In genomic region chr19:32227175-32227574, GRCm38 (mm10) we compare ENCODE assay signal across 22 mouse cellular contexts.
DNase-seq lines count a peak whose midpoint lies in the region; ATAC-seq lines count a peak whose summit lies in the region.
"Had no signal": no experiment of that assay in that cellular context is flagged by ENCODE, and none has a peak within 500 bp of the region (broad histone marks: within the 10 kb centered on the region; RNA-seq: fewer than 3 reads in every experiment).

No protein-coding gene starts in this region.

- peaks cover 8% of the 10 kb centered on the region for H3K36me3 ChIP-seq in kidney, embryonic 16.5 days (ENCODE audit: insufficient read depth, low read length)
- H3K36me3 ChIP-seq in liver, embryonic 15.5 days (replicated peaks), result peaks cover 48% of the 10 kb centered on the region
- H3K36me3 ChIP-seq: forebrain, embryonic 12.5 days had no signal

- no peaks in the 10 kb centered on the region for H3K9me3 ChIP-seq in kidney, embryonic 16.5 days (ENCODE audit: low read length)
- no peaks in the 10 kb centered on the region for H3K9me3 ChIP-seq in liver, embryonic 15.5 days (replicated peaks)
- H3K9me3 ChIP-seq: embryonic facial prominence, embryonic 10.5 days; forebrain, embryonic 12.5 days; G1E; heart, embryonic 12.5 days; hindbrain, embryonic 10.5 days had no signal

- H3K27me3 ChIP-seq in kidney, embryonic 16.5 days (ENCODE audit: insufficient read depth, low read length), result no peaks in the 10 kb centered on the region
- H3K27me3 ChIP-seq in liver, embryonic 15.5 days, result no peaks in the 10 kb centered on the region
- H3K27me3 ChIP-seq: forebrain, embryonic 12.5 days; heart, embryonic 12.5 days had no signal

- 0 out of 2 replicates have a peak, but pooled peaks cover 4% of the 10 kb centered on the region for H3K4me1 ChIP-seq in kidney, embryonic 16.5 days (ENCODE audit: insufficient read depth, low read length)
- H3K4me1 ChIP-seq in liver, embryonic 15.5 days (replicated peaks), result peaks cover 82% of the 10 kb centered on the region
- H3K4me1 ChIP-seq: embryonic facial prominence, embryonic 10.5 days; hindbrain, embryonic 10.5 days had no signal

- DNase-seq in kidney, postnatal 10 days, result peak; percentile 0
- DNase-seq in layer of hippocampus, adult 9-11 months, result no peak
- DNase-seq: adrenal gland, adult 8-10 months; adrenal gland, postnatal 36 days; B cell, adult 2 months; cerebellum, adult 2 months; cerebellum, postnatal 10 days; gastrocnemius, postnatal 14 days had no signal

- no peak overlapping the region for H3K4me2 ChIP-seq in kidney, embryonic 16.5 days (replicated peaks; ENCODE audit: low read depth, low read length)
- peak overlapping the region; percentile 25 for H3K4me2 ChIP-seq in liver, embryonic 15.5 days
- H3K4me2 ChIP-seq: forebrain, embryonic 12.5 days; heart, embryonic 12.5 days; hindbrain, embryonic 14.5 days had no signal

- WGBS in kidney, embryonic 16.5 days, result 88% methylated on average over 2 of the region's 2 CpGs
- 60% methylated on average over 2 of the region's 2 CpGs for WGBS in liver, embryonic 15.5 days (ENCODE audit: insufficient replicate concordance)

- no peak overlapping the region for H3K4me3 ChIP-seq in kidney, embryonic 16.5 days (ENCODE audit: low read length)
- H3K4me3 ChIP-seq in liver, embryonic 15.5 days (replicated peaks), result no peak overlapping the region
- H3K4me3 ChIP-seq: embryonic facial prominence, embryonic 10.5 days; forebrain, embryonic 12.5 days; heart, adult 2 months; heart, embryonic 12.5 days; hindbrain, embryonic 10.5 days had no signal

- H3K9ac ChIP-seq in kidney, embryonic 16.5 days (replicated peaks; ENCODE audit: low read length), result no peak overlapping the region
- H3K9ac ChIP-seq in liver, embryonic 15.5 days, result no peak overlapping the region
- H3K9ac ChIP-seq: forebrain, embryonic 12.5 days; heart, embryonic 12.5 days; hindbrain, embryonic 14.5 days had no signal

- no peak for ATAC-seq in kidney, embryonic 16.5 days (ENCODE audit: low FRiP score, low TSS enrichment)
- peak; percentile 82 for ATAC-seq in erythroblast, adult 5-6 weeks (replicated peaks; ENCODE audit: low FRiP score, poor library complexity, severe bottlenecking)
- peak; percentile 73 for ATAC-seq in liver, embryonic 15.5 days (ENCODE audit: insufficient read depth)
- ATAC-seq in megakaryocyte-erythroid progenitor cell, adult 5-6 weeks (replicated peaks; ENCODE audit: low FRiP score, low TSS enrichment, poor library complexity, severe bottlenecking), result peak; percentile 83
- ATAC-seq in frontal cortex, adult (ENCODE audit: low TSS enrichment), result no peak
- ATAC-seq: CD4-positive, CD25-positive, alpha-beta regulatory T cell, adult 4 months; forebrain, embryonic 16.5 days had no signal

- no peak overlapping the region for H3K27ac ChIP-seq in kidney, embryonic 16.5 days (ENCODE audit: low read length)
- H3K27ac ChIP-seq in liver, embryonic 15.5 days (replicated peaks), result peak overlapping the region; percentile 71
- H3K27ac ChIP-seq: embryonic facial prominence, embryonic 10.5 days; forebrain, embryonic 12.5 days; heart, adult 2 months; hindbrain, embryonic 10.5 days; hindbrain, embryonic 14.5 days had no signal

Comparison
In these comparisons a context has a peak if more than half of its experiments do, and no peak if none do; other contexts are left out.
1. ATAC-seq: peak in erythroblast, adult 5-6 weeks (single experiment), liver, embryonic 15.5 days (single experiment) and megakaryocyte-erythroid progenitor cell, adult 5-6 weeks (single experiment); none in kidney, embryonic 16.5 days (single experiment) and frontal cortex, adult (single experiment).